Mouse (Mus musculus) cerebellum, adult 9-10 months (tissue): ENCODE data around the gene Ush1g.
A peak's percentile ranks its signal among the peaks of the same experiment; 100 is the strongest.

Experiments used
- DNase-seq: peaks from one replicate; pipeline ENCODE4 v3.0.0; 2022

The Ush1g gene

GRCm38 (mm10) chr11:115287386-115287785 lies 34.5 kb downstream of the Ush1g start:
- DNase-seq: no peak

DNA sequence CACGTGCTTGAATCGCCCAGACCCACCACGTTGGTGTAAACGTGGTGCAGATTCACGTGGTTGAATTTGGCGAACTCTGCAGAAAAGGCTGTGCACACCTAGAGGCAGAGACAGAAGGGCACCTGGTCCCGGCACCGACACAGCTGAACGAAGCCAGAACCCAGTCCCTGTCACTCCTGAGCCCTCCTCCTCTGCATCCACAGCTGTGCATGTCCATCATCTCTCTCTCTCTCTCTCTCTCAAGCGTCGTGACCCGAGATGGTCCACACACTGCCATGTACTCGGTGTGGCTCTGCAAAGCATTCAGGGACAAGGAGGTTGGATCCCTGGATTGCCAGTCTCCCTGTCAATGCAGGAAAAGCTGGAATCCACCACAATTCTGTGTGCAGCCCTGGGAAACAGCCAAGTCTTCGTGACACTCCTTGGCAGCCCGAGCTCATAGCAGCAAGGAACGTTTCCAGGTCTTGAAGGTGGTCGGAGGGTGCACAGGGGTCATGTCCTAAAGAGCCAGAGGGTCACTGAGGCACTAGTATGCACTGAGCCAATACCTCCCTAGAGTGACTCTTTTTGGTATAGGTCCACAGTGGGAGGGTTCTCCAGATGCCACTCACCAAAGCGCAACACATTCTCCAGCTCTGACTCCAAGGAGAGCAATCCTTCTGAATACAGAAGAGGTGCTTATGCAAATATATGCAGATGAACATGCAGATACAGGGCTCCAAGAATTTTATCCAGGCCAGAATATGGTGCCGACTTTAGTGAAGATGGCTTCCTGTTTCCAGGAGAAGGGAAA lies 35.4 kb downstream of the Ush1g start:
- no peak for DNase-seq

DNA sequence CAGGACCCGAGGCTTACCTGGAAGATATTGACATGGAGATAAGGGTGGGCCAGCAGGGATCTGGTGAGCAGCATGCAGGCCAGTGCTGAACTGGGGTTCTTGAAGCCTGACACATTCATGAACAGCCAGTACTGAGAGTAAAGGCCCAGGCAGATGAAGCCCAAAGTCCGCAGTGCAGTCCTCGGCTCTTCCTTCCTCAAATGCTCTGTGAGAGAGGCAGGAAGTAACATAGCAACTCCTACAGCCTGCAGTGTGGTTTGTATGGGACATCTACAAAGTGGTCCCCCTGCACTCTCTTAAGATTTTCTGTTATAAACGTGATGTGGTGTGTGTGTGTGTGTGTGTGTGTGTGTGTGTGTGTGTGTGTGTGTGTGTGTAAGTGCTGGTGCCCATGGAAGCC lies 36.6 kb downstream of the Ush1g start:
- DNase-seq: no peak

- DNase-seq: no peak
Measured at GRCm38 (mm10) chr11:115283891-115284620, 37.8 kb downstream of the Ush1g start.

GRCm38 (mm10) chr11:115283486-115283765 lies 38.4 kb downstream of the Ush1g start:
- DNase-seq: no peak

DNA sequence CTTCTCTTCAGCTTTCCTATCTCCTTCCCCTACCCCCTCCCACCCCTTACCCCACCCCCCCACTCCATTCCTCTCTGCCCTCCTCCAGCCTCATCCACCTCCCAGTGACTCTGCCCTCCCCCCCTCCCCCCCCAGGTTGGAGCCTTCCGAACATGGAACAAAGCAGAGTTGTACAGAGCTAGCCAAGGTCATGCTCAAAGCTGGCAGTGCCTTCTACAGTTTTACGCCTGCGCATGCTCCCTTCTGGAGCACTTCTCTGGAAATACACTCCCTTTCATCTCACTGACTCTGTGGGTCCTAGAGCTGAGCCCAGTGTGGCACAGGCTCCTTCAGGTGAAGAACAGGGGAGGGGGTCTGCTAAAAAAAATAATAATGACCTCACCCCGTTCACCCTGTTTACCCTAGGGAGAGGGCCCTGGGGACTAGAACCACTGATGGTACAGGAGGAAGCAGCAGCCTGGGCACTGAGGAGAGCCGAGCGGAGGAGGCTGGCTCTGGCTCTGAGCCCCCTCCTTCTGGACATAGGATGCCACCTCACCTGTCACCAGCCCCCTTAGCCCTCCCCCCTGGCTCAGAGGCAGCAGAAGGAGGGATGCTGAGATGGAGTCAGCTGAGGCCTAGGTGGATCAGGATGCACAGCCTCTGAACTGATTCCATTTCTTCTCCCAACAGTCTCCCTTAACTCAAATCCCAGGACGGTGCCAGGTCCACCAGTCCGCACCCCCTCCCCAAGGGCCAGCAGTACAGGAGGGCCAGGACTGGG lies 38.9 kb downstream of the Ush1g start:
- no peak for DNase-seq

- no peak for DNase-seq
Measured at GRCm38 (mm10) chr11:115282295-115282694, 39.5 kb downstream of the Ush1g start.

DNA sequence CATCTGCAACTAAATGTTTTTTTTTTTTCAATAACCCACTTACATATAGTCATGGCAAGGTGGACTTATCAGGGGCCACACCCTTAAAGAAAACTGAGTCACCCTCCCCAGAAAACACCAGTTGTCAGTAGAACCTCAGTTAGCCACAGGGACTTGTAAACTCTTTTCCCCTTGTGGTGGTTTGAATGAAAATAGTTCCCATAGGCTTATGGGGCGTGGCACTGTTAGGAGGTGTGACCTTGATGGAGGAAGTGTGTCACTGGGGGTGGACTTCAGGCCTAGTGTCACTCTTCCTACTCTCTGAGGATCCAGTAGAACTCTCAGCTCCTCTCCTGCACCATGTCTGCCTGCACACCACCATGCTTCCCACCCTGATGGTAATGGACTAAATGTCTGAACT lies 42.1 kb downstream of the Ush1g start:
- DNase-seq: no peak

DNA sequence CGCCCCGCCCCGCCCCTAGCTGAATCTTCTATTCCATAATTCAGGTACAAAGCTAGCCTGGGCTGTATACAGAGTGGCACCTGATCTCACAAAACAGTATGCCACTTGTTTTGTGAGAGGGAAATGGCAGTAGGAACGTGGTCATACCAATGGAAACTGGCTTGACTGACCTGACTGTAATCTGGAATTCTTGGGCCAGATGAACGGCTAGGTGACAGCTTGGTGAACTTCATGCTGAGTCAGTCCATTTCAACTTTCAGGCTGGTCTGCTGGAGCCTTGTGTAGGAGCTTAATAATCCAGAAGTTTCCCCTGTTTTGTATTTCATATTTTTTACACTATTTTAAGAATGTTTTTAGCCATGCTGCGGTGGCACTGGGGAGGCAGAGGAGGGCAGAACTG lies 43.7 kb downstream of the Ush1g start:
- no peak for DNase-seq

- no peak for DNase-seq
Measured at GRCm38 (mm10) chr11:115277604-115277975, 44.3 kb downstream of the Ush1g start.

DNA sequence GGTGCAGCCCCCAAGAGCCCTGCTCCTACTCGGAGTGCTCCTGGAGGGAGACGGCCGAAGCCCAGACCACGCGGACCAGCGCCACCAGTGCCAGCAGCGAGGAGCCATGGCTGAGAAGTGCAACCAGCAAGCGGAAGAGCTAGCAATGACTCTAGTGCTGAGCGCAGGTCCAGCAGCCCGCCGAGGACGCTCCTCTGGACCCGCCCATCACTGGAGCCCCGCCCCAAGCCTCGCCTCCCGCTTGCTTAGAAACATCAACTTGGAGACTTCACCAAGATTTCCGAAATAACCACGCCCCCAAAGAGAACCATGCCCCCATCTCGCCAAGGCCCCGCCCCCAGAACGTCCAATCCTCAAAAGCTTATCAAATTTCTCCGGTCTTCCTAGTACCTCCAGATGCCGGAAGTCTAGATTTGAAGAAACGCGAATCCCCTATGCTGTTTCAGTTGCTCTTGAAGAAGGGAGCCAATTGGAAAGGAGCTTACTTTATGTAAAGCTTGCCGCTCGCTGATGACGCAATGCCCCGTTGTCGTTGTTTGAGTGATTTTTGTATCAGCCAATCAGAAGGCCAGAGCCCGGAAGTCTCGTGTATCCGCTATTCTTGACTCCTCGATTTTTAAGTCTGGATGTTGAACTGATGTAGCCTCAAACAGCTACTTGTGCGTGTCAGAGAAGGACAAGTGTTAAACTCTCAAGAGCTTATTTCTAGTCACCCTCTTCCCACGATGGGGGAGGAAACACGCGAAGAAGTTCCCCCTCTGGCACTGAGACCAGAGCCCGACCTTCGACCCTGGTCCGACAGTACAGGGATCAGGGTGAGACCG lies 44.8 kb downstream of the Ush1g start, which contains the start of gene Fdxr:
Gene Fdxr (minus strand): TSS at position 271 of the 824 bp plus-strand sequence.
- peak; percentile 100 for DNase-seq

GRCm38 (mm10) chr11:115275954-115276353 lies 45.9 kb downstream of the Ush1g start:
- no peak for DNase-seq

DNA sequence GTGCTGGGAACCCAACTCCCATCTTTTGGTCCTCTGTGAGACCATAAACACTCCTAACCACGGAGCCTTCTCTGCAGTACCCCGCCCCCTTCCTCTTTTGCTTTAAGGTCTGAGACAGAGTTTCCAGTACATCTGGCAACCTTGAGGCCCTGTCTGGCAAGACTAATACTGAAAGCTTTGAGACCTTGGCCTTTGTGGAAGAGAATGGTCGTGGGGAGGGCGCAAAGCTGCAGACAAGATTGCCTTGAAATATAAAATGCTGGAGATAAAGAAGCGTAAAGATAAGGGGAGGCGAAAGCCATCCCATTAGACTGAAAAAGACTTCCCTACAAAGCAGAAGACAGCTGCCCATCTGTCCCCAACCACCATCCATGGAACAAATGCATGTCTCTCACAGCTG lies 46.3 kb downstream of the Ush1g start:
- DNase-seq: no peak

DNA sequence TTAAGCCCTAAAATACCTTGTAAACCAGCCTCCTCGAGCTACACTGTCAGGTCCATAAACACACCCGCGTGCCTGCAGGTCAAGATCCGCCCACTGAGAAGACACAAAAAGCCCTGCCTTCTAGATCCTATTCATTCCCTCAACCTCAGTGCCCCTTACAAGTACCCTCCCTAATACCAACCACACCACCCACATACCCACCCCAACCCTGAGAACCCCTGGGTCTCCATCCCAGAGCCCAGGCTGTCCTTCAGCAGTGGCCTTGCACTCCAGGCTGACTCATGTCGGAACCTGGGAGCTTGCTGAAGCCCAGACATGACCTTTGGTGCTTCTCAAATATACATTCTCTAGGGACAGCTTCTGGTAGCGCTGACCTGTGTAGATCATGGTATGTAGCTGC lies 47.1 kb downstream of the Ush1g start:
- no peak for DNase-seq

DNA sequence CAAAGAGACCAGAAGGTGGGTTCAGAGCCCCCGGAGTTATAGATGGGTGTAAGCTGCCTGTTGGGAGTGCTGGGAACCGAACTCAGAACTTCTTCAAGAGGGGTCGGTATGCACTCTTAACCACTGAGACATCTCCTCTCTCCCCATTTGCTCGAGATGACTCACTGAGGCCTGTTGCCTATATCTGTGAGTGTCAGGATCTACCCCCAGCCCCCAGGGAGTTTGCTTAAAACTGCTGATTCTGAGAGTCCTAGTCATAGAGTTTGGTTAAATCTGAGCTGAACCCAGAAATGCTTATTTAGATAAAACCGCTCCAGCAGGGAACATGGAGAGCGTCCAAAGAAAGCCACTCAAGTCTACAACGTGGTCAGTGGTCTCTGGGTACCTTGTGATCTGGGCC lies 47.7 kb downstream of the Ush1g start:
- DNase-seq: no peak

GRCm38 (mm10) chr11:115273735-115274134 lies 48.1 kb downstream of the Ush1g start:
- peak; percentile 41 for DNase-seq

GRCm38 (mm10) chr11:115272894-115273498 lies 48.8 kb downstream of the Ush1g start:
- no peak for DNase-seq

GRCm38 (mm10) chr11:115271481-115271880 lies 50.4 kb downstream of the Ush1g start:
- DNase-seq: no peak

GRCm38 (mm10) chr11:115271052-115271451 lies 50.8 kb downstream of the Ush1g start:
- no peak for DNase-seq

GRCm38 (mm10) chr11:115270148-115270861 lies 51.5 kb downstream of the Ush1g start:
- DNase-seq: peak; percentile 96

GRCm38 (mm10) chr11:115269330-115270066 lies 52.3 kb downstream of the Ush1g start:
- no peak for DNase-seq
